Mouse (Mus musculus) CD8-positive naive resting alpha-beta T cell, adult 2 months (primary cell): ENCODE data around the gene Smug1.

Experiments
- DNase-seq, 2 experiments: peaks; one replicate each; pipeline ENCODE4 v3.0.0; 2022; ENCODE audit warnings: low read depth in 2 of 2, low spot score in 2 of 2

The Smug1 gene

DNA sequence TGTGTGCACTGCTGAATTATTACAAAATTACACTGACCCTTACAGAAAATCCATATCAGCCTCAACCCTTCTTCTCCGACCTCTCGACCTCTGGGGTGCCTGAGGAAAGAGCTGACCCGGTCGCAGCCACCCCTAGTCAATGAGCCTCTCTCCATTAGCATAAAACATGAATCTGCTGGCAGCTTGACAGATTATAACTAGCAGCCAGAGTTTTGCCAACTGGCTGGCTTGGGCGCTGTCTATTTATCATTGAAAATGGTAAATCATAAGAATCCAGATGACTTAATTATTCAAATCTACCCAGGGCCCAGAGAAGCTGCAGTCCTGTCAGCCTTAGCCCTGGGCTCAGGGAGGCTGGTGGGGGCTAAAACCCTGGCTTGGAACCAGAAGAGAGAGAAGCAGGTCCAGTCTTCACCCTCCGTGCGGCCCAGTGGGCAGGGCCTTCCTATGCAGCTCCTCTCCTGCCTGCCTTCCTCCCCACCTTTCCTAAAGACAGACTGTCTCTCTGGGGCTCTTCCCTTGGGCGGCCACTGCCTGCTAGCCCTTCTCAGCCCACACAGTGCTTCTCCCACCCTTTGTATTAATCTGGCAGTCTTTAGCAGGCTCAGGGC is 58.7 kb downstream of the Smug1 start:
- no peak for DNase-seq

DNA sequence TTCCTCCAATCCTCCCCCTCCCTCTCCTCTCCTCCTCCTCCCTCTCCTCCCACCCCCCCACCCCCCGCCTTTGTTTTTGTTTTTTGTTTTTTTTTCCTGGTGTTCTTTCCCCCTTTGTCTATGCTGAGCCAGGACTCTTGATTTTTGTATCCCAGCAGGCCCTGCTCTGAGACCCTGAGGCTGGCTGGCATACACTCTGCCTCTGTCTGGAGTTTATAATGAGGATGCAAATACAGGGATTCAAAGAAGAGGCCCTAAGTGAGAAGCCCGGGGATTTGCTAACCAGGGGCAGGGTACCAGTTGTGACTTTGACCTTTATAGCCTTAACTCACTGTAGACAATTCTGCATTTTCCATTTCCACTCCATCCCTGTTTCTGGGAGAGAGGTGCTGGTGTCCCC is 60.7 kb downstream of the Smug1 start:
- no peak for DNase-seq
